Comparison of ENCODE assay signal across 11 mouse cellular contexts in genomic region chr8:125198420-125199196, GRCm38 (mm10).
DNase-seq lines count a peak whose midpoint lies in the region; ATAC-seq and TF ChIP-seq lines count a peak whose summit lies in the region.
"Had no signal": no experiment of that assay in that cellular context is flagged by ENCODE, and none has a peak within 500 bp of the region (broad histone marks: within the 10 kb centered on the region; RNA-seq: fewer than 3 reads in every experiment).

No protein-coding gene starts in this region.

- no peak overlapping the region for H3K9ac ChIP-seq in lung, embryonic 14.5 days
- H3K9ac ChIP-seq in heart, embryonic 11.5 days (ENCODE audit: low read depth, low read length): 0 out of 2 replicates have a peak overlapping the region, but pooled peaks have one; percentile 8
- no peak overlapping the region for H3K9ac ChIP-seq in midbrain, embryonic 16.5 days (ENCODE audit: low read depth, low read length)
- H3K9ac ChIP-seq: liver, embryonic 14.5 days had no signal

- H3K4me3 ChIP-seq in lung, embryonic 14.5 days (ENCODE audit: low read depth, low read length): no peak overlapping the region
- no peak overlapping the region for H3K4me3 ChIP-seq in lung, adult 2 months (replicated peaks; ENCODE audit: extremely low read depth, low read depth, low read length)
- H3K4me3 ChIP-seq in heart, embryonic 11.5 days (ENCODE audit: low read depth, low read length): no peak overlapping the region
- no peak overlapping the region for H3K4me3 ChIP-seq in midbrain, embryonic 16.5 days (ENCODE audit: low read depth, low read length)

- no peaks in the 10 kb centered on the region for H3K36me3 ChIP-seq in lung, embryonic 14.5 days (ENCODE audit: insufficient read depth)
- no peaks in the 10 kb centered on the region for H3K36me3 ChIP-seq in heart, embryonic 11.5 days (ENCODE audit: control insufficient read depth, insufficient read depth, low read length)
- no peaks in the 10 kb centered on the region for H3K36me3 ChIP-seq in midbrain, embryonic 16.5 days (ENCODE audit: control insufficient read depth, insufficient read depth, low read length)

- WGBS in lung, embryonic 14.5 days: 51% methylated on average over 9 of the region's 9 CpGs
- 39% methylated on average over 9 of the region's 9 CpGs for WGBS in lung, adult 2 months
- 53% methylated on average over 9 of the region's 9 CpGs for WGBS in heart, embryonic 11.5 days (ENCODE audit: insufficient replicate concordance)
- 76% methylated on average over 9 of the region's 9 CpGs for WGBS in midbrain, embryonic 16.5 days

- no peak overlapping the region for H3K4me2 ChIP-seq in lung, embryonic 14.5 days
- H3K4me2 ChIP-seq in heart, embryonic 11.5 days: no peak overlapping the region
- H3K4me2 ChIP-seq in midbrain, embryonic 16.5 days (ENCODE audit: low read length): no peak overlapping the region

- TF ChIP-seq CTCF in lung, embryonic 14.5 days (IDR thresholded peaks at IDR 0.05; ENCODE audit: low read depth): no peak
- TF ChIP-seq CTCF in lung, adult 2 months (IDR thresholded peaks at IDR 0.05; ENCODE audit: insufficient read depth, low read length): no peak

- H3K9me3 ChIP-seq in lung, embryonic 14.5 days (ENCODE audit: low read depth, low read length): no peaks in the 10 kb centered on the region
- no peaks in the 10 kb centered on the region for H3K9me3 ChIP-seq in heart, embryonic 11.5 days (replicated peaks; ENCODE audit: control insufficient read depth, low read length)
- no peaks in the 10 kb centered on the region for H3K9me3 ChIP-seq in midbrain, embryonic 16.5 days (replicated peaks; ENCODE audit: control insufficient read depth, low read length, poor library complexity, severe bottlenecking)

- DNase-seq in lung, embryonic 14.5 days: no peak
- DNase-seq in lung, adult 2 months: no peak
- DNase-seq in kidney, adult 9 months: peak; percentile 33
- no peak for DNase-seq in cerebellum, adult 9-10 months
- no peak for DNase-seq in adrenal gland, adult 2 months
- DNase-seq: adrenal gland, postnatal 10 days; cerebellum, postnatal 25 days had no signal

- H3K27me3 ChIP-seq in lung, embryonic 14.5 days (ENCODE audit: insufficient read depth, low read length): no peaks in the 10 kb centered on the region
- H3K27me3 ChIP-seq in heart, embryonic 11.5 days (ENCODE audit: control insufficient read depth, insufficient read depth, low read length): no peaks in the 10 kb centered on the region
- no peaks in the 10 kb centered on the region for H3K27me3 ChIP-seq in midbrain, embryonic 16.5 days (ENCODE audit: control insufficient read depth, insufficient read depth, low read depth, low read length)

- ATAC-seq in lung, embryonic 14.5 days (ENCODE audit: insufficient read depth): no peak; the same call in 1 of the 2 replicates
- no peak for ATAC-seq in heart, embryonic 11.5 days (replicated peaks; ENCODE audit: insufficient number of reproducible peaks, low FRiP score, low TSS enrichment)
- no peak for ATAC-seq in midbrain, embryonic 16.5 days
- ATAC-seq in megakaryocyte, adult 5-6 weeks (ENCODE audit: poor library complexity, severe bottlenecking): no peak

- TF ChIP-seq POLR2A in lung, adult 2 months (IDR thresholded peaks at IDR 0.05; ENCODE audit: borderline replicate concordance, extremely low read depth, low read depth, low read length): no peak

- no peaks in the 10 kb centered on the region for H3K4me1 ChIP-seq in lung, embryonic 14.5 days (ENCODE audit: insufficient read depth)
- H3K4me1 ChIP-seq in lung, adult 2 months (ENCODE audit: control insufficient read depth, insufficient read depth, low read length): peaks cover 14% of the 10 kb centered on the region
- peaks cover 12% of the 10 kb centered on the region for H3K4me1 ChIP-seq in heart, embryonic 11.5 days (ENCODE audit: control insufficient read depth, insufficient read depth, low read length)
- H3K4me1 ChIP-seq in midbrain, embryonic 16.5 days (ENCODE audit: control insufficient read depth, insufficient read depth, low read length): no peaks in the 10 kb centered on the region; the same call in 1 of the 2 replicates

- peak overlapping the region; percentile 63; the same call in 1 of the 2 replicates for H3K27ac ChIP-seq in lung, embryonic 14.5 days (ENCODE audit: low read depth)
- peak overlapping the region; percentile 24; the same call in 1 of the 2 replicates for H3K27ac ChIP-seq in heart, embryonic 11.5 days (ENCODE audit: low read depth, low read length)
- 0 out of 2 replicates have a peak overlapping the region, but pooled peaks have one; percentile 17 for H3K27ac ChIP-seq in midbrain, embryonic 16.5 days (ENCODE audit: low read length)
- H3K27ac ChIP-seq: liver, embryonic 14.5 days had no signal
